Mouse (Mus musculus) frontal cortex, postnatal 25 days (tissue): Measurements from ENCODE around the gene Sox5.

ENCODE experiments used
- DNase-seq, 2 experiments: peaks; one replicate each; pipeline ENCODE4 v3.0.0; 2022; ENCODE audit warnings: low spot score in 2 of 2

Gene Sox5

DNA sequence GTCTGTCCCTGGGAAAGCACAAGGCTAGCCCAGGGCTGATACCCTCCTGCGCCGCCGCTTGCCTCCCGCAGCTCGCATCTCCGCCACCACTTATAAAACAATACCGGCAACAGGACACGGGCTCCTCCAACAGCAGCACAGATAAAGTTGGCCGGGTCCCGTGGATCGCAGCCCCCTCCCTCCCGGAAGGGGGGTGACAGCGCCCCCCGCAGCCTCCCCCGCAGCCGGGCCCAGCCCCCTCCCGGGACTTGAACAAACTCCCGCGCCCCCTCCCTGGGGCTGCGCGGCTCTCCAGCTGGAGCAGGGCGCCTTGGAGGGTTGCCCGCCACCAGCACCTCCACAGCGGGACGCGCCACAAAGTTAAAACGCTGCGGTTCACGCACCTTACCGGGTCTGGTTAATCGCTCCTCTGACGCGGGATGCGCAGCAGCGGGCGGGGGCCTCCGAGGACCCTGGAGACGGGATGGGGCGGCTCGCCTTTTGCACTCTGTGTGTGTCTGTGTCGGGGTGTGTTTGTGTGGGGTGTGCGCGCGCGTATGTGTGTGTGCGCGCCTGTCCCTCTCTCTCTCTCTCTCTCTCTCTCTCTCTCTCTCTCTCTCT lies at the start of gene Sox5:
Gene Sox5 (minus strand): TSS at position 547 of the 600 bp plus-strand sequence.
- DNase-seq: peak; percentile 28 to 46

DNA sequence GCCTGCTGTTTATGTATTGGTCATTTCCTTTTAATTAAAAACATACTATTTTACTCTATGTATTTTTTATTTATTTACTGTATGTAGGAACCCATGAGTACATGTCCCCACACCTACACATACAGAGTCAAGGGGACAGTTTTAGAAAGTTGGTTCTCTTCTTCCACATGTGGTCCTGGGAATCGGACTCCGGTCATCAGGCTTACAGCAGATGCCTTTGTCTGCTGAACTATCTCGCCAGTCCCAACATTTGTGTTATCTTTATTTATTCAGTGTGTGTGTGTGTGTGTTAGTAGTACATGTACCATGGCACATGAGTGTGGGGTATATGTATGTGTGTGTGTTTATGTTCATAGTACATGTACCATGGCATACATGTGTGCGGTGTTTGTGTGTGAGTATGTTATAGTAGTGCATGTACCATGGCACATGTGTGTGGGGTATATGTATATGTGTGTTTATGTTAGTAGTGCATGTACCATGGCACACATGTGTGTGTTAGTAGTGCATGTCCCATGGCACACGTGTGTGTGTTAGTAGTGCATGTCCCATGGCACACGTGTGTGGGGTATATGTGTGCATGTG lies 43.3 kb upstream of the Sox5 start:
- no peak for DNase-seq

DNA sequence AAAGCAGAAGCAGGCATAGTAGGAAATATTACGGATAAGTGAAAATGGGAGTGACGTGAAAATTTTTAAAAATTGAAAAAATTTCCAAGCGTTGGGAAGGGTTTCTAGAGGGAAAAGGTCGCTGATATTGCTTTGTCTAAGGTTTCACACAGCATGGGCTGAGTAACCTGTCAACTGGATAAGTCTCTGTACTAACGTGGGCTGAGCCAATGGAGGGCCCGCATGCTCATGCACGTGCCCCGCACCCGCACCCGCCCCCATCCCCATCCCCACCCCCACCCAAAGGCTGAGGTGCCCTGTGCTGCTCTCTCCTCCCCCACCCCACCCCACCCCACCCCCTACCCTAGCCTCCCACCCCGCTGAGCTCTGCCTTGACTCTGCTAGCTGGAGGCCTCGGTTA lies 42.4 kb upstream of the Sox5 start:
- DNase-seq: no peak

DNA sequence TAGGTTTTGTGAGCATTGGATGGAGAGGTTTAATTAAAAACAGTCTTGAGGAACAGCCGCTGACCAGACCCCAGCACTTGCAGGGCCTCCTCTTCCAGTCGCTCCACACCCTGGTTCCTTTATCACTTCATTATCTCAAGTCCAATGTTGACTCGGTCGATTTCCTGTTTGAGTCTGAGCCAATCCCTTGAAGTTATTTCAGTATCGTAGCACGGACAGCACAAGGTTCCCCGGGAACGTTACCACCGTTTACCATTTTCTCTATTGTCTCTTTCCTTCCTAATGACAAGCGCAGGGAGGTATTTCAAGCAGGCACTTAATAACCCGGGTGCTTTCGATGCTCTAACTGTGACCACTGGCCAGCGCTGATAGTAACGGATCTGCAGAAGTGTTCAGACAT lies 40.8 kb upstream of the Sox5 start:
- DNase-seq: no peak

DNA sequence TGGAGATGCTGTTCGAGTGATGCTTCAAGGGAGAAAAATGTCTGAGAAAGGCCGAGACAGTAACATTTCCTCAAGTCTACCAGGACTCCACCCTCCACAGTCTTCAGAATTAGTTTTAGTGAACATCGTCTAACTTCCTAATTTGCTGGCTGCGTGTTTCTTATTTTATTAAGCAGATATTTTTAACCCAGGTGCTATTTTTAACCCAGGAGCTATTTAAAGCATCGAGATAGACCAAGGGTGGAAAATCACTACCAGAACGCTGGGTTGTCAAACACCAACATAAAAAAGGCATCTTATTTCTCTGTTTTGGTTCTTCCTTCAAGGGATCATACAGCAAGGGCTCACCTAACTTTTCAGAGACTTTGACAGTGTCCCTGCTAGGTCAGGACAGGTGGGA lies 39.2 kb upstream of the Sox5 start:
- DNase-seq: no peak

DNA sequence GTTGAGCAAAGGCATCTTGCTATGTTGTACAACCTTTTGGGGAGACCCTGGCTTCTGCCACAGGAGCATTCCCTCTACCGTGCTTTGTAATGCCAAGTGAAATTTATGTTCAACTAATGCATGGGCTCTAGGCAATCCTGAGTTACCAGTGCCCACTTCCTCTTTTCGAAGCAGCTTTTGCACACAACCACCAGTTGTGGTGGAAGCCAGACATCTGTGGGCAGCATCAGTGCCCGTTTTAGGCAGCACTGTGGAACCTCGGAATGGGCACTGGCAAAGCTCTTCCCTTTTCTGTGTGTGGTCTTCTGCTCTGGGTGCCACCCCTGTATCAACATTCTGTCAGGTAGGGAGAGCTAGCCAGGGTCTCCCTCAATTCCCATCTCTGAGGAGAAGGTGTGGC lies 36.2 kb upstream of the Sox5 start:
- peak in 1 of 2 experiments; percentile 7 for DNase-seq

DNA sequence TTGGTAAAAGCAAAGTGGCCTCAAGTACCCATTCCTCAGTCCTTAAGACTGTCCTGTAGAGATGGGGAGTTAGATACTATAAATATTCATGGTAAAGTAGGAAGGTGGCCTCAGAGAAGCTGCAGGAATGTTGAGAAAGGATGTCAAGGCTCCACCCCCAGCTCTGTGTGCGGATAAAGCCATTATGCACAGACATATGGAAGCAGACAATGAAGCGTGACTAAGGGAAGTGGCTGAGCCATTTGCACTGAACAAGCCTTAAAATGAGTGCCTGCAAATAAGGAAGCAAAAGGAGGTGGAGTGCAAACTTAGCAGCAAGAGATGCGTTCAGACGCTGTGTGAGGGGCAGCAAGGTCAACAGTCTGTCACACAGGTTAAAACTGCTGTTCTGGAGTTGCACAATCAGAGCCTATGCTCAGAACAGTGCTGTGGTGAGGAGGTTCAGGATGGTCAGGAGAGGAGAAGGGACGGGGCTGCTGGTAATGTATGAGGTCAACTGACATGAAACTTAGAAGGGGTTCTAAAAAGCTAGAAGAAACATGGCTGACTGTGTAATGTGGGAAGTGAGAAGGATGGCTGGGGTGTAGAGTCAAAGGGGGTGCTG lies 35.7 kb upstream of the Sox5 start:
- DNase-seq: no peak

DNA sequence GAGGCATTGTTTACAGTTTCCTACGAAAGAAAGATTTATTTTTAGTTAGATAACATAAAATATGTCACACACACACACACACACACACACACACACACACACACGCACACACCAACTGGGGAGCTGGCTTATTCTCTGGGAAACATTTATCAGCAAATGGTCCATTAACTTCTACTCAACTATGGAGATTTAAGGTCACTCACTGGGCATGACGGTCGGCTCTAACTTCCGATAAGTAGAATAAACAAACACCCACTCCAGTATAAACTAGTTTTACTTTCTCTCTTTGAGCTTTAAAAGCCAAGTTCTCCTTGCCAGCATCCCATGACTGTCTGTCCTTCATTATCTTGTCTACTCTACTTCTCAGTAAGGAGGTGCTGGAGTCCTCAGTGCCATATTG lies 33.8 kb upstream of the Sox5 start:
- no peak for DNase-seq

DNA sequence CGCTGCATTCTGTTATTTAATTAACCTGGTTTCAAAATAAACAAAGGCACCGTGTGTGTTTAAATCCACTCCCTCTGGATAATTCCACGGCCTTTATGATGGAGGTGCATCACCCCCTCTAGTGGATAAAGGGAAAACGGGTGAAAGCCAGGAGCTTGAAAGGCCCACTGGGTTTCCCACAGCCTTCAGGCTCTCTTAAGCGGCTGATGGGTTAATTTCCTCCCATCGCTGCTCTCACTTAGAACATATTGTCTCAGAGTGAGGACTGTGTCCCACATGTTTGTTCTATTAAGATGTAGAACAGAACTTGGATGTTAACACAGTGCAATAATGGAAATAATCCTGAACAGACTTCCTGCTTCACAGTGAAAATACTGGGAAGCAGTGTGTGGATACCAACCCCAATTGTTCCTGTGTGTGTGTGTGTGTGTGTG lies 33.2 kb upstream of the Sox5 start:
- DNase-seq: peak; percentile 22 to 35

DNA sequence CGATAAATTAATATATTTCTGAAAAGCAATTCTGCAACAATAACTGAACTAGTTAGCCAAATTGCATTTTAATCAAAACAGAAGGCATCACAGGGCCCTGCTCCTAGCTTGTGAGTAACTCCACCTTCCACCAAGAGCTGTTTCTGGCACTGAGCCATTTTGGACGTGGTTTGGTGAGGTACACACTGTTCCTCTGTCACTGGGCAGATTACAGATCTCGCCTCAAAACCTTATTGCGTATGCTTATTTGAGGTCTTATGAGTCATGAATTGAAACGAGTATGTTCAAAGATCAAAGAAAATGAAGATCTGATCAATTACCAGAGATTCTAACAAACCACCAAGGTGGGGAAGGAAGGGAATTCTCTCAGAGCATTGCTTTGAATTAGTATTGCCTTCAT lies 22.5 kb upstream of the Sox5 start:
- DNase-seq: no peak

DNA sequence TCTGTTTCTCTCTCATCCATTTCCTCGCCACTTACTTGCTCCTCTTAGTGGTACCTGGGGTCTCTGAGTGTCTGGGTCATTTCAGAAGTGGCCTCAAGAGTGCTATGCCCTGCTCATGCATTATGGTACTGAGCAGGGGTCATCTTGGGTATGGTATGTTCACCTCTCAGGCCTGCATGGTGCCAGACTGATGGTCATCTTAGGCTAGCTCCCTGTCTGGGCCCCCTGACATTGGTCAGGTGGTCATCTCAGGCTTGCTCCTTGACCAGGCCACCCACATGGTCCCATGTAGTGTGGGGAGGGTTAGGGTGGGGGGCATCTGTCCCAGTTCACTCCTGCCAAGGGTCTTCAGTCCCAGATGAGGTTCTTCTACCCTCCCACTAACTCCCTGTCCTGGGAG lies 21.3 kb upstream of the Sox5 start:
- DNase-seq: no peak

DNA sequence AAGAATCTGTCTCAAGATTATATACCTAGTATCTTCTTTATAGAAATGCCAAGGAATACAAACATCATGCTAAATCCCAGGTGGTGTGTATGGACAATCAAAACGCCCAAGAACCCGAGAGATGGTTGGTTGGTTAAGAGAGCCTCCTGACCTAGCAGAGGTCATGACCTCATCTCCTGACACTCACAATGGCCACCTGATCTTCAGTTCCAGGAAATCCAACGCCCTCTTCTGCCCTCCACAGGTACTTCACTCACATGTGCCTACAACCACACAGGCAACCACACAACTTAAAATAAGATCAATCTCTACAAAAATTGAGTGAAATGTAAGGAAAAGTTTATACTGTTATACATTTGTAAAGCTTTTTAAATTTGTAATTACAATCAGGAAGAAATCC lies 12.6 kb upstream of the Sox5 start:
- no peak for DNase-seq

DNA sequence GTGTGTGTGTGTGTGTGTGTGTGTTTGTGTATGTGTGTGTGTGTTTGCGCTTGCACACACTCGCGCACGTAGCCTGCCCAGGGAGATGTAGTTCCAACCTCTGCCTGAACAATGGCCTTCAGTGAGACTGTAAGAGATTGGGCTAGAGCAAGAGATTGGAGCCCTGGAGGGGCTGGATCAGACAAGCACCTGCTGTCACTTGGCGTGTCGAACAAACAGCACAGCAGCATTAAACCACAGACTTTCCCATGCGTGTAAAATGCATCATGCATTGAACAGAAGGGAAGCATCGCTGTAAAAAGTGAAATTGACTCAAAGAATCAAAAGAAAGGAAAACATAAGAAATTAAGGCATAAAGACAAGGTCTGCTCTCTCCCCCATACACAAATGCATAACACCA lies 11.1 kb upstream of the Sox5 start:
- no peak for DNase-seq

DNA sequence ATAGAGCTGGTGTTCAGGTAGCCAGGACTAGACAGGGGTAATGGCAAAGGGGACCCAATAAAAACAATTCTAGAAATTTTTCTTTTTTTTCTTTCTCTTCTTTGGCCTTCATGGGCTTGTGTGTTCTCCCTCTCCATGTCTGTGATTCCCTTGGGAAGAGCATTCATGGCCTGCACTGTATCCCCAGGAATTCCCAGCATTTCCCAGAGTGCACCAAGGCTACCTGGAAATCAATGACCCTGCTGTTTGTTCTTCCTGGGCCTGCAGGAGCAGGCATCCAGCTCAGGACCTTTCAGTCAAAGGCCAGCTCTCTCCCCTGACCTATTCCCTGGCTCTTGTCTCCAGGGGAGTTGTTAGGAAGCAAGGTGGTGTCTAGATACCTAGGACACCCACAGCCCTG lies 1.5 kb upstream of the Sox5 start:
- no peak for DNase-seq

DNA sequence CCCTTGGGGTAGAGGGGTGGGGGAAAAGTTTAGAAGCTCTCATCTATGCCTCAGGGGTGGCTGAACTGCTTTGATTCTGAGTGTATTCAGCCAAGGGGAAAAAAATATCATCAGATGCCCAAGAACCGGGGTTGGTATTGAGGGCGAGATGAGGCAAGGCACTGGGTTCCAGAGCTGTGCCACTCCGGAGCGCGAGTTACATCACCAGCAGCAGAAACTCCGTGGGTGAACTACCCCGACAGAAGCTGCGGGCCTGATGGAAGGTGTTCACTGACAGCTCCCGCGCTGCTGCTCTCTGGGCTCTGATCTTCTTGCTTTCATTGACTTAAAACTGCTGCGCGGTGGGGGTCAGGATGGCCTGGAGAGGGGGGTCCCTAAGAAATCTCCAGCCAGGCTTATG lies 1.1 kb upstream of the Sox5 start:
- DNase-seq: no peak

DNA sequence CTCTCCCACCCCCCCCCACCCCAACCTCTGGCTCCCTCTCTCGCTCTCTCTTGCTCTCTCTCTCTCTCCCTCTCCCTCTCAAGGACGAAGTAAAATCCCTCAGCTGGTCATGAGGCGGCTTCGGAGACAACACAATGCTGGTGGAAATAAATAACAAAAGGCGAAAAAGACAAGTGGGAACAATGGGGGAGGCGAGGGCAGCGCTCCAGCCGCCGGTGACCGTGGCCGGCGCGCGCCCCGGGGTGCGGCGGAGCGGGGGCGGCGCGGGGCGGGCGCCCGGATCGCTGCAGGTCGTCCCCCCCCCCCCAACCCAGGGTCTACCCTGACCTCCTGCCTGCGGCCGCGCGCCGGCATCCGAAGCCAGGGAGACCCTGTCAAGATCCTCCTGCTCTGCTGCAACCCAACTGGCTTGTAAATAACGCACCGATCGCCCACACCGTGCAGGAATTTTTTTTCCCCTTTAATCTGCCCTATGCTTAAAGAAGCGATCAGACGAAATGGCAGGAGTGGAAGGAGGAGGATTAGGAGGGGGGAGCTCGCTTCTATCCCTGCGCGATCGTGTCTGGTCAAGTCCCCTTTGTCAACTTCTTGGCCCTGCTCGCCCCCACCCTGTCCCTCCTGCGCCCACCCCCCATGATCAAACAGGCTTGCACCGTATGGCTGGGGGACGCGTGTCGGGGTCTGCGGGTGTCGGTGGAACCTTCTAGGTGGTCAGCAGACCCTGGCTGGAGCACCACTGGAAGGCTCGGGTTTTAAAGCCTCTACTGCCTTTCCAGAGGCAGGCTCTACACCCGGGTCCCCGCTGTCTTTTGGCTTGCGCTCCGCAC lies 467 bp upstream of the Sox5 start:
- DNase-seq: no peak

DNA sequence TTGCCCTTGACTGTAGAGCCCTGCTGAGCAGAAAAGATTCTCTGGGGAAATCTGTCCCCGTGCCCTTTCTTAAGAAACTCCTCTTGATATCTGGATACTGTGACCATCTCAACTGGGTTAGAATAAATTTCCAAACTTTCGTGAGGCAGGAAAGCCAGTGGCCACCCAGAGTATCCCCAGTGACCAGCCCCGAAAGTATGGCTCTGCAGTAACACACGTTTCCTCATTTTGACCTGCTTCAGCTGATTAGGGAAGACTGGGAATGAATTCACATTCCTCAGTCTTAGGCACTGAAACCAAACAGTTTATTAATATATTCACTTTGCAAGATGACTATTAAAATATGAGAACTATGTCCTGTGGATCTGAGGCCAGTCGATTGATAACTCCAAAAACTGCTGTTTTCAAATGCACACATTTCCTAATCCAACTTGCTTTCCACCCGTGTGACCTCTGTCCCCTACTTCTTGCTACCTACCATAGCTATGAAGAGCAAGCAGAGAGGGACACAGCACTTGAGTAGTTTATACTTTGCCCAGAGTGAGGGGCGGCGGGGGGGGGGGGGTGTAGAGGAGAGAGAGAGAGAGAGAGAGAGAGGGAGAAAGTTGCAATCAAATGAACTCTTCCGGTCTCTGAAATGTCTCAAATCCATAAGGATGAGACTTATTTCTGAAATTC lies 1.0 kb downstream of the Sox5 start:
- DNase-seq: no peak

DNA sequence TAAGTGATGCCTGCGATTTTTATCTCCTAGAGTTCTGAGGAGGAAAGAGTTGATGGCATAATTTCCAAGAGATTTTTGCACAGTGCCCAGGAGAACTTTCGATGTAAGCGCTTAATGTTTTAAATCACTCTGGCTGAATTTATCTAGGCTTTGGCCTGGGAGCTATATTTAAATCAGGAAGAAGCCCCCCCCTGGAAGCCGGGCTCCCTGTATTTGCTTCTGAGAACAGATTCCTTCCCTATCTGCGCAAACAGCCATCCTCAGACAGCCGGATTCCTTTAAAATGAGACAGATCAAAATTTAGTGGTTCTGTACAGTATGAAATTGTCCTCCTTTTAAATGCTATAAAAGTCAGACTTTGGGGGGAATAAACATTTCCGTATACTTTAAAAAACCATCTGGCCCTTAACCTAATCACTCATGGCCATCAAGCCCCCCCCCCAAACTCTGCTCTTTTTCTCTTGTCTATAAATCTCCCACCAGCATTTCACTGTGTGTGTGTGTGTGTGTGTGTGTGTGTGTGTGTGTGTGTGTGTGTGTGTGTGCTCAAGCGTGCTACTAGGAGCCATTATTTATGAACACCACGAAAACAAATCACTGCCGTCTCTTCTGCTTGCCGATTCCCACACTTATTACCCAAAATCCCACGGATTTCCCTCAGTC lies 1.7 kb downstream of the Sox5 start:
- no peak for DNase-seq

DNA sequence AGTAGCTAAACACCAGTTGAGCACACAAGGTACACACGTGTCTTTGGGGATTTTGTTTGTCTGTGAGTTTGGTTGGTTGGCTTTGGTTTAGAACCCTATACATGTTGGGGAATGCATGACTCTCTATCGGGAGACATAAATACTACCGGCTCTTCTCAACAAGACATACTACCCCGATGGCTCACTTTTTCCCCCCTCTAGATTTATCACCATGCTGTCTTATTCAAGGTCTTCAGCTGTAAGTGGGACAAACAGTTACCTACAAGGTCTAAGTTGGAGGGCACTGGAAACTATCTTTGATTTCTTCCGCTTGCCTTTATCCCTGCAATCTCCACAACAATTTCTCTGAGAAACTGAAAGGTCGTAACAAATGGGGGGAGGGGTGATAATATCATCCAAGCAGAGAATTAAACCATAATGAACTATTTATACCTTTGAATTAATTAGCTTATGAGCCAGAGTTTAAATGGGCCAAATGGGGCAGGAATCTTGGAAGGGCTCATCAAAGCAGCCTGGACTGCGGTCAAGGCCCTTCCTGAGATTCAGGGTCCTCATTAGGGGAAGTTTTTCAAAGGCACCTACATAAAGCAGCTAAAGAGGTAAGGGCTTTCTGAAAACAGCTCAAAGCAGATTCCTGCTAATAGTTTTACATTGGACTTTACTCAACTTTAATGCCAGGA lies 4.3 kb downstream of the Sox5 start:
- DNase-seq: no peak

DNA sequence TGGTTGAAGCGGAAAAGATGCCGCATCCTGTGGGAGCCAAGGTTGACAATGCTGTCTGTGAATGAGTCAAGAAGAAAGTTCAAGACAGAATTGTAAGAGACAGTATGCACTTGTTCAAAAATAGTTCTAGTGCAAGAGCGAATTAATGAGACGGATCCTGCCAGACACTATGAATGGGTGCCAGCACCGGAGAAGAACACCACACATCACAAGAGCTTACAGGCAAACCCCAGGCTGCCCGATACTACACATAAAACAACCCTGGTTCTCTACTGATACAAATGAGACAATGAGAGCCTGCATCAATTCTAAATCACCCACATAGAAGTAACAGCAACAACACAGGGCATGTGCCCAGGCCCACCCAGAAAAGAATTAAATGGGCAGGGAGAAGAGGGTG lies 8.0 kb downstream of the Sox5 start:
- no peak for DNase-seq

DNA sequence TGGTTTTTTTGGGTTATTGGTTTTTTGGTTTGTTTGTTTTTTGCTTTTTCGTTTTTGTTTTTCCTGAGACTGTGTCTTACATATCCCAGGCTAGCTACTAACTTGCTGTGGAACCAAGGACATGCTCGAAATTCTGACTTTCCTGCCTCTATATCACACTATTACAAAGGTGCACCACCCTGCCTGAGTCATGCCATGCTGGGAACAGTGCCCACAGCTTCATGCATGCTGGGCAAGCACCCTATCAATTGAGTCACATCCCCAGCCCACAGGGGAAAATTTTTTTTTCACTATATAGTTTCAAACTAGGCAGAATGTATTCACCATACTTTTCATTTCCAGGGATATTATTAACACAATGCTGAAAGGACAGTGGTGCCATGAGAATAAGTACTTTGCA lies 8.8 kb downstream of the Sox5 start:
- DNase-seq: no peak
